Mouse (Mus musculus): Measurements from ENCODE around the gene Arl4a.

The Arl4a gene

GRCm38 (mm10) chr12:39959166-39959565, 78.7 kb downstream of the Arl4a start:
- no peak for DNase-seq (ENCODE audit: low spot score)

- peak; percentile 42 for DNase-seq (ENCODE audit: low spot score)
Measured at GRCm38 (mm10) chr12:39957931-39958671, 79.7 kb downstream of the Arl4a start.

DNA sequence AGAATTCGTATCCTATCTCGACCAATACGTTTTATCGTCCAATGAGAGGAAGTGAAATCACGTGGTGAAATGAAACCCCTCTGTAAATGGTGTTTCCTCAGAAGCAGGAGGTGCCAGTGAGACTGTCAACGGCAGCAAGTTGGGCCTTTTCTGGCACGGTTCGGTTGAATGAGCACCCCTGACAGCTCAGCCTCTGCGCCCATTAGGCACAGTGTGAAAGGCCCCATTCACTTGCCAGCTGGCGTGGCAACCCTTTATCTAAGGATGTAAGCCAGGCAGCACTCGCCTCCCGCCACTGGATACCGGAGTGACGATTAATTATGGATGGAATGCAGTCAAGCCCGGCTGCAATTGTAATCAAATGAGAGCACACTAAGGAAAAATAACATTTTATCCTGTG, 81.4 kb downstream of the Arl4a start:
- peak; percentile 16 for DNase-seq (ENCODE audit: low spot score)
